Mouse (Mus musculus) hindbrain, embryonic 16.5 days (tissue): Measurements from ENCODE around the gene Gpalpp1. TPM values are rescaled to one million over a fixed set of nuclear protein-coding genes. Genes with fewer than 3 reads are reported as not detected.

Experiments
- ATAC-seq: fragments of 200-750 bp; cut with Nextera tagmentation; 2 replicates; pipeline ENCODE4 v1.8.0; 2017; ENCODE audit warnings: moderate TSS enrichment, moderate library complexity
- H3K27ac ChIP-seq: fragments of 300-500 bp; sonication (generic); 2 replicates; pipeline ENCODE4 v1.5.1; 2014; ENCODE audit warnings: low read depth, mild to moderate bottlenecking, control low read depth, low read length, moderate library complexity
- H3K27me3 ChIP-seq: fragments of 300-500 bp; sonication (generic); replicated peaks from 2 replicates; pipeline ENCODE4 v1.6.1; 2014; ENCODE audit warnings: low read length; ENCODE audit not compliant: control insufficient read depth, insufficient read depth
- H3K36me3 ChIP-seq: fragments of 300-500 bp; sonication (generic); 2 replicates; pipeline ENCODE4 v1.6.1; 2014; ENCODE audit warnings: mild to moderate bottlenecking, low read length, moderate library complexity, mixed read lengths; ENCODE audit not compliant: control insufficient read depth, insufficient read depth
- H3K4me1 ChIP-seq: fragments of 300-500 bp; sonication (generic); 2 replicates; pipeline ENCODE4 v1.6.1; 2014; ENCODE audit warnings: low read depth, low read length; ENCODE audit not compliant: control insufficient read depth, insufficient read depth
- H3K4me2 ChIP-seq: fragments of 300-500 bp; sonication (generic); 2 replicates; pipeline ENCODE4 v1.6.1; 2014; ENCODE audit warnings: mild to moderate bottlenecking, low read length, control low read depth, moderate library complexity
- H3K4me3 ChIP-seq: fragments of 300-500 bp; sonication (generic); 2 replicates; pipeline ENCODE4 v1.5.1; 2014; ENCODE audit warnings: mild to moderate bottlenecking, low read length, control low read depth, moderate library complexity
- H3K9ac ChIP-seq: fragments of 300-500 bp; sonication (generic); 2 replicates; pipeline ENCODE4 v1.6.1; 2014; ENCODE audit warnings: low read depth, mild to moderate bottlenecking, control low read depth, low read length, moderate library complexity
- H3K9me3 ChIP-seq: fragments of 300-500 bp; sonication (generic); 2 replicates; pipeline ENCODE4 v1.6.1; 2014; ENCODE audit warnings: mild to moderate bottlenecking, low read length, moderate library complexity; ENCODE audit not compliant: control insufficient read depth
- WGBS: fragments of 180-500 bp; shearing (Covaris S2); extraction: QIAGEN DNeasy Blood & Tissue Kit; methylation state at CpG from one replicate; pipeline ENCODE4 v1.1.7; 2014; 5-methylcytosine and 5-hydroxymethylcytosine counted together
- polyA plus RNA-seq: library from polyadenylated mRNA; unstranded; fragments of >200 nt; fragmentation: Nextera tagmentation; extraction: Ambion mirVana; gene quantifications from 2 replicates; pipeline ENCODE4 v1.2.1, GENCODE M21; 2015

Gpalpp1 gene
- polyA plus RNA-seq, 1 experiment from 2014 or later: 9.6 TPM

- Histone ChIP-seq H3K4me1 (no peaks in the 10 kb centered on the region; the same call in none of the 2 replicates), H3K36me3 (no peaks in the 10 kb centered on the region), H3K4me3 (no peak overlapping the region), H3K9ac (no peak overlapping the region), H3K4me2 (no peak overlapping the region), H3K27me3 (no peaks in the 10 kb centered on the region), H3K9me3 (no peaks in the 10 kb centered on the region), H3K27ac (peak overlapping the region; percentile 29; the same call in 1 of the 2 replicates)
- no peak for ATAC-seq
- WGBS: 46% methylated on average over 11 of the region's 11 CpGs
These were observed 56.8 kb downstream of the Gpalpp1 start for GRCm38 (mm10) chr14:76053726-76054125.

GRCm38 (mm10) chr14:76051966-76052365 lies 58.6 kb downstream of the Gpalpp1 start:
- Histone ChIP-seq H3K36me3 (no peaks in the 10 kb centered on the region), H3K4me2 (no peak overlapping the region), H3K9ac (no peak overlapping the region), H3K9me3 (no peaks in the 10 kb centered on the region), H3K27me3 (no peaks in the 10 kb centered on the region), H3K4me3 (no peak overlapping the region), H3K4me1 (no peaks in the 10 kb centered on the region; the same call in none of the 2 replicates), H3K27ac (no peak overlapping the region)
- ATAC-seq: no peak
- 66% methylated on average over 7 of the region's 7 CpGs for WGBS

- no peak overlapping the region for H3K4me3 ChIP-seq
- no peak for ATAC-seq
- no peak overlapping the region for H3K4me2 ChIP-seq
- no peaks in the 10 kb centered on the region for H3K27me3 ChIP-seq
- H3K4me1 ChIP-seq: no peaks in the 10 kb centered on the region
- no peaks in the 10 kb centered on the region for H3K36me3 ChIP-seq
- no peak overlapping the region for H3K27ac ChIP-seq
- 60% methylated on average over 1 of the region's 1 CpGs for WGBS
- no peaks in the 10 kb centered on the region for H3K9me3 ChIP-seq
- no peak overlapping the region for H3K9ac ChIP-seq
These were observed 64.8 kb downstream of the Gpalpp1 start for GRCm38 (mm10) chr14:76045767-76046166.

- WGBS: 53% methylated on average over 3 of the region's 3 CpGs
- no peak for ATAC-seq
- Histone ChIP-seq H3K36me3 (no peaks in the 10 kb centered on the region), H3K27ac (no peak overlapping the region), H3K4me2 (no peak overlapping the region), H3K4me3 (no peak overlapping the region), H3K4me1 (no peaks in the 10 kb centered on the region), H3K9me3 (no peaks in the 10 kb centered on the region), H3K9ac (no peak overlapping the region), H3K27me3 (no peaks in the 10 kb centered on the region)
These were observed 66.4 kb downstream of the Gpalpp1 start for GRCm38 (mm10) chr14:76044164-76044557.

- Histone ChIP-seq H3K4me2 (no peak overlapping the region), H3K27ac (no peak overlapping the region), H3K36me3 (no peaks in the 10 kb centered on the region), H3K4me1 (no peaks in the 10 kb centered on the region), H3K27me3 (no peaks in the 10 kb centered on the region), H3K9me3 (no peaks in the 10 kb centered on the region), H3K9ac (no peak overlapping the region), H3K4me3 (no peak overlapping the region)
- 86% methylated on average over 14 of the region's 14 CpGs for WGBS
- ATAC-seq: no peak
These were observed 67.1 kb downstream of the Gpalpp1 start for GRCm38 (mm10) chr14:76043251-76044163.

Other genes starting within 250 kb of the Gpalpp1 start
- 6.2 and 6.7 TPM in 2 replicates for gene Kctd4, start 155.8 kb downstream of the Gpalpp1 start, polyA plus RNA-seq
- gene Gtf2f2, start 99.9 kb downstream of the Gpalpp1 start, polyA plus RNA-seq: 33.2 and 34.1 TPM in 2 replicates
- gene Nufip1, start 131 bp upstream of the Gpalpp1 start, polyA plus RNA-seq: 12.4 and 13.2 TPM in 2 replicates